Mouse (Mus musculus): ENCODE results near the gene Auts2. TPM values are rescaled to one million over a fixed set of nuclear protein-coding genes. Genes with fewer than 3 reads are reported as not detected.

Auts2 gene
- polyA plus RNA-seq, 1 experiment from 2014 or later: 24.7 TPM

- WGBS: 84% methylated on average over 5 of the region's 5 CpGs
- Histone ChIP-seq H3K27ac (no peak overlapping the region), H3K9me3 (no peaks in the 10 kb centered on the region), H3K4me1 (peaks cover 21% of the 10 kb centered on the region), H3K4me3 (no peak overlapping the region), H3K27me3 (ENCODE audit: insufficient read depth, poor library complexity, severe bottlenecking) (no peaks in the 10 kb centered on the region), H3K36me3 (no peaks in the 10 kb centered on the region)
- no peak for DNase-seq (ENCODE audit: low spot score)
Observed at GRCm38 (mm10) chr5:132435401-132435800, 107.7 kb downstream of the Auts2 start.

- no peaks in the 10 kb centered on the region for H3K27me3 ChIP-seq (ENCODE audit: insufficient read depth, poor library complexity, severe bottlenecking)
- H3K9me3 ChIP-seq: no peaks in the 10 kb centered on the region
- WGBS: 83% methylated on average over 6 of the region's 6 CpGs
- no peaks in the 10 kb centered on the region for H3K36me3 ChIP-seq
- H3K4me3 ChIP-seq: no peak overlapping the region
- H3K4me1 ChIP-seq: peaks cover 21% of the 10 kb centered on the region
- no peak for DNase-seq (ENCODE audit: low spot score)
- H3K27ac ChIP-seq: no peak overlapping the region
Observed at GRCm38 (mm10) chr5:132433377-132434115, 109.6 kb downstream of the Auts2 start.

GRCm38 (mm10) chr5:132429363-132429762 is 113.8 kb downstream of the Auts2 start:
- Histone ChIP-seq H3K27ac (no peak overlapping the region), H3K27me3 (ENCODE audit: insufficient read depth, poor library complexity, severe bottlenecking) (no peaks in the 10 kb centered on the region), H3K9me3 (no peaks in the 10 kb centered on the region), H3K4me3 (no peak overlapping the region), H3K36me3 (no peaks in the 10 kb centered on the region), H3K4me1 (0 out of 2 replicates have a peak, but pooled peaks cover 2% of the 10 kb centered on the region)
- no peak for DNase-seq (ENCODE audit: low spot score)
- WGBS: 79% methylated on average over 3 of the region's 3 CpGs

- Histone ChIP-seq H3K4me1 (no peaks in the 10 kb centered on the region), H3K27me3 (ENCODE audit: insufficient read depth, poor library complexity, severe bottlenecking) (no peaks in the 10 kb centered on the region), H3K9me3 (no peaks in the 10 kb centered on the region), H3K27ac (no peak overlapping the region), H3K36me3 (no peaks in the 10 kb centered on the region), H3K4me3 (no peak overlapping the region)
- no peak for DNase-seq (ENCODE audit: low spot score)
- 85% methylated on average over 3 of the region's 3 CpGs for WGBS
Observed at GRCm38 (mm10) chr5:132426342-132426741, 116.8 kb downstream of the Auts2 start.

GRCm38 (mm10) chr5:132425792-132426309 is 117.3 kb downstream of the Auts2 start:
- WGBS: 76% methylated on average over 6 of the region's 6 CpGs
- H3K9me3 ChIP-seq: no peaks in the 10 kb centered on the region
- no peak overlapping the region for H3K4me3 ChIP-seq
- DNase-seq (ENCODE audit: low spot score): no peak
- no peaks in the 10 kb centered on the region for H3K27me3 ChIP-seq (ENCODE audit: insufficient read depth, poor library complexity, severe bottlenecking)
- no peak overlapping the region for H3K27ac ChIP-seq
- H3K4me1 ChIP-seq: no peaks in the 10 kb centered on the region
- no peaks in the 10 kb centered on the region for H3K36me3 ChIP-seq

GRCm38 (mm10) chr5:132410338-132410852 is 132.7 kb downstream of the Auts2 start:
- H3K27ac ChIP-seq: no peak overlapping the region
- H3K9me3 ChIP-seq: no peaks in the 10 kb centered on the region
- H3K36me3 ChIP-seq: no peaks in the 10 kb centered on the region
- H3K27me3 ChIP-seq (ENCODE audit: insufficient read depth, poor library complexity, severe bottlenecking): peaks cover 10% of the 10 kb centered on the region; the same call in 1 of the 2 replicates
- DNase-seq (ENCODE audit: low spot score): no peak
- H3K4me3 ChIP-seq: no peak overlapping the region
- 76% methylated on average over 4 of the region's 4 CpGs for WGBS
- H3K4me1 ChIP-seq: peaks cover 22% of the 10 kb centered on the region

- no peak for DNase-seq (ENCODE audit: low spot score)
- 64% methylated on average over 2 of the region's 2 CpGs for WGBS
Observed at GRCm38 (mm10) chr5:132408892-132409575, 134.1 kb downstream of the Auts2 start.

GRCm38 (mm10) chr5:132400556-132400955 is 142.6 kb downstream of the Auts2 start:
- no peak overlapping the region for H3K27ac ChIP-seq
- 76% methylated on average over 10 of the region's 10 CpGs for WGBS
- no peaks in the 10 kb centered on the region for H3K36me3 ChIP-seq
- no peaks in the 10 kb centered on the region for H3K27me3 ChIP-seq (ENCODE audit: insufficient read depth, poor library complexity, severe bottlenecking)
- no peaks in the 10 kb centered on the region for H3K9me3 ChIP-seq
- peaks cover 30% of the 10 kb centered on the region for H3K4me1 ChIP-seq
- DNase-seq (ENCODE audit: low spot score): no peak
- no peak overlapping the region for H3K4me3 ChIP-seq

More at GRCm38 (mm10) chr5:132408892-132409575, 134.1 kb downstream of the Auts2 start:
- Histone ChIP-seq H3K27me3 (ENCODE audit: insufficient read depth, poor library complexity, severe bottlenecking) (peaks cover 10% of the 10 kb centered on the region; the same call in 1 of the 2 replicates), H3K4me1 (peaks cover 18% of the 10 kb centered on the region), H3K27ac (no peak overlapping the region), H3K9me3 (no peaks in the 10 kb centered on the region), H3K36me3 (no peaks in the 10 kb centered on the region), H3K4me3 (no peak overlapping the region)

- no peak for DNase-seq (ENCODE audit: low spot score)
- peaks cover 40% of the 10 kb centered on the region for H3K4me1 ChIP-seq
- no peaks in the 10 kb centered on the region for H3K36me3 ChIP-seq
- no peak overlapping the region for H3K4me3 ChIP-seq
- H3K9me3 ChIP-seq: no peaks in the 10 kb centered on the region
- 20% methylated on average over 4 of the region's 4 CpGs for WGBS
- no peaks in the 10 kb centered on the region for H3K27me3 ChIP-seq (ENCODE audit: insufficient read depth, poor library complexity, severe bottlenecking)
- no peak overlapping the region for H3K27ac ChIP-seq
Observed at GRCm38 (mm10) chr5:132399486-132399885, 143.7 kb downstream of the Auts2 start.

- Histone ChIP-seq H3K27me3 (ENCODE audit: insufficient read depth, poor library complexity, severe bottlenecking) (no peaks in the 10 kb centered on the region), H3K36me3 (no peaks in the 10 kb centered on the region), H3K27ac (no peak overlapping the region), H3K4me3 (no peak overlapping the region), H3K9me3 (no peaks in the 10 kb centered on the region), H3K4me1 (peaks cover 42% of the 10 kb centered on the region)
- 73% methylated on average over 3 of the region's 3 CpGs for WGBS
- no peak for DNase-seq (ENCODE audit: low spot score)
Observed at GRCm38 (mm10) chr5:132395922-132396321, 147.2 kb downstream of the Auts2 start.

- Histone ChIP-seq H3K27me3 (ENCODE audit: insufficient read depth, poor library complexity, severe bottlenecking) (no peaks in the 10 kb centered on the region), H3K9me3 (no peaks in the 10 kb centered on the region), H3K27ac (peak overlapping the region; percentile 26; the same call in 1 of the 2 replicates), H3K4me1 (peaks cover 34% of the 10 kb centered on the region), H3K4me3 (0 out of 2 replicates have a peak overlapping the region, but pooled peaks have one; percentile 16), H3K36me3 (no peaks in the 10 kb centered on the region)
- WGBS: 23% methylated on average over 6 of the region's 6 CpGs
- no peak for DNase-seq (ENCODE audit: low spot score)
Observed at GRCm38 (mm10) chr5:132394800-132395575, 148.2 kb downstream of the Auts2 start.
